Mouse (Mus musculus): ENCODE data around the gene Zswim8. TPM values are rescaled to one million over a fixed set of nuclear protein-coding genes. Genes with fewer than 3 reads are reported as not detected.

The Zswim8 gene
- total RNA-seq, 1 experiment = 33.9 TPM

DNA sequence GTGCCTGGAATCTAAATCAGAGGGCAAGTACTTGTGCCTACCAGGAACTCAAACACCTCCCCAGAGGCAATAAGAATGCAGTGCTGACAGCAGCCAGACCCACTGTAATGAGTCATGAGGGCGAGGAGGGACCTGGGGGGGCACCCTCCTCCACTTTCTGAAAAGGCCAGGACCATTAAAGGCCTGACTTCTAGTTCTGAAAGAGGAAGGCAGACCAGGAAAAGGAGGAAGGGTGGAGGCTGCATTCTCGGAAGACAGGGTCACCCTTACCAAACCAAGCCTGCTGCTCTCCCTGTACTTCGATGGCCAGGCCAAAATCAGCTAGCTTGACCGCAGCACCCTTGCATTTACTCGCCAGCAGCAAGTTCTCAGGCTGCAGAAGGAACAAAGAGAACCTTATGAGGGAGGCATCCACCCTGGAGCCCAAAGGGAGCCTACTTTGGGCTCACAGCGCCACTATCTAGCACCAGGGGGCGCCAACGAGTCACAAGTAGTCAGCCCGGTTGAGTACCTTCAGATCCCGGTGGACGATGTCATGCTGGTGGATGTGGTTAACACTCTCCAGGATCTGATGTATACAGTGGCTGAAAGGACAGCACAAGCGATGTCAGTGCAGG, 58.4 kb downstream of the Zswim8 start:
- peaks cover 30% of the 10 kb centered on the region for H3K36me3 ChIP-seq (ENCODE audit: control insufficient read depth, insufficient read depth, low read length, poor library complexity, severe bottlenecking)
- H3K27ac ChIP-seq (ENCODE audit: insufficient read depth, low read depth, low read length, poor library complexity, severe bottlenecking) = no peak overlapping the region
- 0 out of 4 replicates have a peak, but pooled peaks cover 0 to 3% of the 10 kb centered on the region in 2 experiments for H3K4me1 ChIP-seq (ENCODE audit: control insufficient read depth in 2 of 2, insufficient read depth in 2 of 2, low read length in 2 of 2, poor library complexity in 1 of 2)
- no peaks in the 10 kb centered on the region for H3K9me3 ChIP-seq (ENCODE audit: control insufficient read depth, insufficient read depth, low read depth, low read length)
- H3K9ac ChIP-seq (ENCODE audit: insufficient read depth, low read depth, low read length, poor library complexity, severe bottlenecking) = no peak overlapping the region
- no peak overlapping the region for H3K4me3 ChIP-seq (ENCODE audit: insufficient read depth in 1 of 2, low read depth in 1 of 2, low read length in 2 of 2, poor library complexity in 1 of 2, severe bottlenecking in 1 of 2)
- in situ Hi-C loops (cut with MboI; ENCODE audit: low sequenced_read_pairs in 2 of 2, unreplicated experiment in 2 of 2) = loop anchor here in 1 of 2 experiments (10.0 kb wide), 1 partner anchor 109 kb away; no protein-coding TSS in a partner anchor
- DNase-seq (ENCODE audit: low read depth, low spot score) = peak; percentile 67
- TF ChIP-seq CHD2 (IDR thresholded peaks at IDR 0.05; ENCODE audit: low read depth, low read length) = no peak
- TF ChIP-seq ZC3H11A (IDR thresholded peaks at IDR 0.05; ENCODE audit: borderline replicate concordance, low read depth, low read length) = 0 out of 2 replicates have a peak, but pooled peaks have one; percentile 7
- TF ChIP-seq MAFK (IDR thresholded peaks at IDR 0.05; ENCODE audit: insufficient read depth, low read depth, low read length) = no peak

DNA sequence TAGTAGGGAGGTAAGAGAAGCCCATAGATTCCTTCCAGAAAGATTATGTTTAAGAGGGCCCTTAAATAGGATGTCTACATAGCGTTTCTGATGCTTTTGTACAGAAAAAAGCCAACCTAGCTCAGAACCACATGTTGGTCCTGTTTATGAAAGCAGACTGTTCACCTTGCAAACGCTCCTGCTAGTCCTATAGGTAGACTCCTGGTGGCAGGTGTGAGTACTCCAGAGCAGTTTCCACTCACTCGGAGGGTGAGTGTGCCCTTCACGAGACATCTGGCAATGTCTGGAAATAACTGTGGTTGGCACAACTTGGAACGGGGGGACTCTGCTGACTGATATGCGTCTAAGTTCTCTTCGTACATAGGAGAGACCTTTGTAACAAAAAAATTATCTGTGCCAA, 60.6 kb downstream of the Zswim8 start:
- in situ Hi-C loops (cut with MboI; ENCODE audit: low sequenced_read_pairs in 2 of 2, unreplicated experiment in 2 of 2) = loop anchor here in 1 of 2 experiments (10.0 kb wide), 1 partner anchor 107 kb away; no protein-coding TSS in a partner anchor
- no peak overlapping the region for H3K27ac ChIP-seq (ENCODE audit: insufficient read depth, low read depth, low read length, poor library complexity, severe bottlenecking)
- H3K9ac ChIP-seq (ENCODE audit: insufficient read depth, low read depth, low read length, poor library complexity, severe bottlenecking) = no peak overlapping the region
- no peak overlapping the region for H3K4me3 ChIP-seq (ENCODE audit: insufficient read depth in 1 of 2, low read depth in 1 of 2, low read length in 2 of 2, poor library complexity in 1 of 2, severe bottlenecking in 1 of 2)
- 0 out of 4 replicates have a peak, but pooled peaks cover 0 to 3% of the 10 kb centered on the region in 2 experiments for H3K4me1 ChIP-seq (ENCODE audit: control insufficient read depth in 2 of 2, insufficient read depth in 2 of 2, low read length in 2 of 2, poor library complexity in 1 of 2)
- DNase-seq (ENCODE audit: low read depth, low spot score) = no peak
- no peaks in the 10 kb centered on the region for H3K9me3 ChIP-seq (ENCODE audit: control insufficient read depth, insufficient read depth, low read depth, low read length)
- TF ChIP-seq HCFC1 (IDR thresholded peaks at IDR 0.05; ENCODE audit: borderline replicate concordance, insufficient read depth, low read length) (no peak), CHD2 (IDR thresholded peaks at IDR 0.05; ENCODE audit: low read depth, low read length) (no peak), MAFK (IDR thresholded peaks at IDR 0.05; ENCODE audit: insufficient read depth, low read depth, low read length) (no peak), ZC3H11A (IDR thresholded peaks at IDR 0.05; ENCODE audit: borderline replicate concordance, low read depth, low read length) (no peak), ZNF384 (IDR thresholded peaks at IDR 0.05; ENCODE audit: low read depth, low read length) (no peak)
- H3K36me3 ChIP-seq (ENCODE audit: control insufficient read depth, insufficient read depth, low read length, poor library complexity, severe bottlenecking) = peaks cover 24% of the 10 kb centered on the region

DNA sequence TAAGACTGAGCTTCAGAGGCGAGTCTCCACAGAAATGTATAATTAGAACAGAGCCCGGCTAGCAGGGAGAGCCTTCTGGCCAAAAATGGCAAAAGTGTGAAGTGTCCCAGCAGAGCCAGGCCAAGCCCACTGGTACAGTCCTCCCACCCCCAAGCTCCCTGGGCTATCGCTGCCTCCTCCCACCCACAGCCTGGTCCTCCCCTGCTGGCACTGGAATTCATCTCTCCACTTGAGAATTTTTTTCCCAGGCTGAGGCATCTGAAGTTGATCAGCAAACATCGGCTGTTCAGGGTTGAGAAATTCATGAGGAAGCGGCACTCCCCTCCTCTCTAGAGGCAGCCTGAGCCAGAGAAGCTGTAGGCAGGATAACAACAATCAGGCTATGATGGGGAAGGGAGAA, 61.2 kb downstream of the Zswim8 start:
- in situ Hi-C loops (cut with MboI; ENCODE audit: low sequenced_read_pairs in 2 of 2, unreplicated experiment in 2 of 2) = loop anchor here in 1 of 2 experiments (10.0 kb wide), 1 partner anchor 106 kb away; no protein-coding TSS in a partner anchor
- Histone ChIP-seq H3K4me3 (ENCODE audit: insufficient read depth in 1 of 2, low read depth in 1 of 2, low read length in 2 of 2, poor library complexity in 1 of 2, severe bottlenecking in 1 of 2) (no peak overlapping the region), H3K27ac (ENCODE audit: insufficient read depth, low read depth, low read length, poor library complexity, severe bottlenecking) (no peak overlapping the region), H3K36me3 (ENCODE audit: control insufficient read depth, insufficient read depth, low read length, poor library complexity, severe bottlenecking) (peaks cover 24% of the 10 kb centered on the region), H3K4me1 (ENCODE audit: control insufficient read depth in 2 of 2, insufficient read depth in 2 of 2, low read length in 2 of 2, poor library complexity in 1 of 2) (peaks cover 2 to 3% of the 10 kb centered on the region in 2 experiments; a peak in 2 of 4 replicates), H3K9me3 (ENCODE audit: control insufficient read depth, insufficient read depth, low read depth, low read length) (no peaks in the 10 kb centered on the region), H3K9ac (ENCODE audit: insufficient read depth, low read depth, low read length, poor library complexity, severe bottlenecking) (no peak overlapping the region)
- DNase-seq (ENCODE audit: low read depth, low spot score) = no peak
- TF ChIP-seq MAFK (IDR thresholded peaks at IDR 0.05; ENCODE audit: insufficient read depth, low read depth, low read length) = no peak
- no peak for TF ChIP-seq ZC3H11A (IDR thresholded peaks at IDR 0.05; ENCODE audit: borderline replicate concordance, low read depth, low read length)
- no peak for TF ChIP-seq HCFC1 (IDR thresholded peaks at IDR 0.05; ENCODE audit: borderline replicate concordance, insufficient read depth, low read length)
- no peak for TF ChIP-seq ZNF384 (IDR thresholded peaks at IDR 0.05; ENCODE audit: low read depth, low read length)
- TF ChIP-seq CHD2 (IDR thresholded peaks at IDR 0.05; ENCODE audit: low read depth, low read length) = no peak

DNA sequence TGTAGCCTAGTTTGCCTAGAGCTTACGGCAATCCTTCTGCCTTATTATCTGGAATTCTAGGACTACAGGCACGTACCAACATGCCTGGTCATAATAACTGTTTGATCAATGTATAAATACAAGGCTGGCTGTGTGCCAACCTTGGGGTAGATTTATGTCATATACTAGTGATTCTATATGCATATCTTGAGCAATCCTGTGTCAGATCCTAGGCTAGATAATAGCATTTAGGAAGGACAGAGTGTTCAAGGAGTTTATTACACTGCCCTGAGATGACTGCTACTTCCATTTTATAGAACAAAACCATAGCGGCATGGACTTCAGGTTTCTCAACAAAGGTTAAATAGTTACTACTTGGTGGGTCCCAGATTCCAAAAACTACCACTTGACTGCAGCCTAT, 64.6 kb downstream of the Zswim8 start:
- Histone ChIP-seq H3K4me1 (ENCODE audit: control insufficient read depth in 2 of 2, insufficient read depth in 2 of 2, low read length in 2 of 2, poor library complexity in 1 of 2) (peaks cover 2 to 8% of the 10 kb centered on the region in 2 experiments; a peak in 3 of 4 replicates), H3K4me3 (ENCODE audit: insufficient read depth in 1 of 2, low read depth in 1 of 2, low read length in 2 of 2, poor library complexity in 1 of 2, severe bottlenecking in 1 of 2) (no peak overlapping the region), H3K9ac (ENCODE audit: insufficient read depth, low read depth, low read length, poor library complexity, severe bottlenecking) (no peak overlapping the region), H3K27ac (ENCODE audit: insufficient read depth, low read depth, low read length, poor library complexity, severe bottlenecking) (no peak overlapping the region), H3K9me3 (ENCODE audit: control insufficient read depth, insufficient read depth, low read depth, low read length) (no peaks in the 10 kb centered on the region), H3K36me3 (ENCODE audit: control insufficient read depth, insufficient read depth, low read length, poor library complexity, severe bottlenecking) (peaks cover 9% of the 10 kb centered on the region; the same call in 1 of the 2 replicates)
- DNase-seq (ENCODE audit: low read depth, low spot score) = no peak
- TF ChIP-seq ZC3H11A (IDR thresholded peaks at IDR 0.05; ENCODE audit: borderline replicate concordance, low read depth, low read length) (no peak), CHD2 (IDR thresholded peaks at IDR 0.05; ENCODE audit: low read depth, low read length) (no peak), HCFC1 (IDR thresholded peaks at IDR 0.05; ENCODE audit: borderline replicate concordance, insufficient read depth, low read length) (no peak), MAFK (IDR thresholded peaks at IDR 0.05; ENCODE audit: insufficient read depth, low read depth, low read length) (no peak), ZNF384 (IDR thresholded peaks at IDR 0.05; ENCODE audit: low read depth, low read length) (no peak)
- in situ Hi-C loops (cut with MboI; ENCODE audit: low sequenced_read_pairs in 2 of 2, unreplicated experiment in 2 of 2) = no loop called here

Measured in ES-E14 (cell line).